Mouse (Mus musculus) lung, postnatal 0 days (tissue): Measurements from ENCODE around the gene Tbc1d14.

Experiments
- CTCF ChIP-seq: IDR thresholded peaks from 2 replicates; pipeline ENCODE4 v1.5.1; 2016; ENCODE audit warnings: antibody characterized with exemption, mild to moderate bottlenecking
- EP300 ChIP-seq: IDR thresholded peaks from 2 replicates; pipeline ENCODE4 v1.6.1; 2016; ENCODE audit warnings: antibody characterized with exemption, mild to moderate bottlenecking, control low read depth

DNA sequence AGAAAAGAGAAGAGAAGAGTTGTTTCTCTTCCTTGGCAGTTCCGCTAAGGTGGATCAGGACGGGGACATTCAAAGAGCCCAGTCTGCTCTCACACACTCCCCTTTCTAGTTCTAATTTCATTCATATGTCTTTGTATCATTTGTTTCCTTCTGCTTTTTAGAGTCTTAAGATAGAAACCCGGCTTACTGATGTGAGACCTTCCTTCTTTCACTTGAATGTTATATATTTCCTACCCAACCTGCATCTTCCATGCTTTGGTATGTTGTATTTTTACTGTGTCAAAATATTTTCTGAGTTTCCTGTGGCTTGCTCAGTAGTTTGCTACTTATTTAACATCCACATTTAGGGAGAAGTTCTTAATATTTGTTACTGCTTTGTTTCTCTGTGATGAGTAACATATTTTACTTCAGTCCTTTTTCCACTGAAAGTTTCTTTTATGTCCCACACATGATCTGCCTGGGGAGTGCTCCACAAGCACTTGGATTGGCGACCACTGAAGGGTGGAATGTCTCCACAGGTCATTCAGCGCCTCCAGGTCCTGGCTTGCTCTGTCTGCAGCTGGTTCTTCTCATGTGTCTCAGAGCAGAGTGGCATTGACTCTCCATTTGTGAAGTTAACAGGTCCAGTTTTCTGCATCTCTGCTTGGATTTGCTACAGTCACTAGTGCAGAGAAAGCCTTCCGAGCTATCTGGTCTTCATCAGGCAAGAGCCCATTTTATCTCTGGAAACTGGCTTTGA lies 57.5 kb downstream of the Tbc1d14 start:
- TF ChIP-seq CTCF: no peak
- no peak for TF ChIP-seq EP300
